Mouse (Mus musculus): Measurements from ENCODE around the gene Gm45337.
"Not testable (repeated sequence)": the region's sequence is repeated elsewhere in the genome, so short reads cannot be mapped to it uniquely, and the experiment has no call there.

Gene Gm45337

GRCm38 (mm10) chr7:142144507-142144906 is at the start of gene Gm45337:
Gene Gm45337 (minus strand): TSS chr7:142144607.
- DNase-seq (ENCODE audit: low spot score in 2 of 2), result no peak

- DNase-seq (ENCODE audit: low spot score in 2 of 2), result no peak
Observed at GRCm38 (mm10) chr7:142190289-142190688, 45.9 kb upstream of the Gm45337 start, which contains the start of gene Gm10153. Gene Gm10153 (minus strand): TSS chr7:142190389.

GRCm38 (mm10) chr7:142188156-142188555 is 43.7 kb upstream of the Gm45337 start:
- DNase-seq (ENCODE audit: low spot score in 2 of 2), result no peak

GRCm38 (mm10) chr7:142181021-142181420 is 36.6 kb upstream of the Gm45337 start:
- DNase-seq (ENCODE audit: low spot score in 2 of 2), result no peak

GRCm38 (mm10) chr7:142178685-142179084 is 34.3 kb upstream of the Gm45337 start:
- no peak for DNase-seq (ENCODE audit: low spot score in 2 of 2)

GRCm38 (mm10) chr7:142175905-142176304 is 31.5 kb upstream of the Gm45337 start, which contains the start of gene Krtap5-2:
Gene Krtap5-2 (minus strand): TSS chr7:142176005.
- DNase-seq (ENCODE audit: low spot score in 2 of 2), result not testable (repeated sequence)

GRCm38 (mm10) chr7:142169836-142170235 is 25.4 kb upstream of the Gm45337 start:
- no peak for DNase-seq (ENCODE audit: low spot score in 2 of 2)

GRCm38 (mm10) chr7:142165639-142166038 is 21.2 kb upstream of the Gm45337 start, which contains the start of gene Gm4553:
Gene Gm4553 (minus strand): TSS chr7:142165739.
- DNase-seq (ENCODE audit: low spot score in 2 of 2), result not testable (repeated sequence)

GRCm38 (mm10) chr7:142159366-142159765 is 15.0 kb upstream of the Gm45337 start:
- DNase-seq (ENCODE audit: low spot score in 2 of 2), result no peak

- DNase-seq (ENCODE audit: low spot score in 2 of 2), result not testable (repeated sequence)
Observed at GRCm38 (mm10) chr7:142157013-142157412, 12.6 kb upstream of the Gm45337 start, which contains the start of gene Gm29735. Gene Gm29735 (minus strand): TSS chr7:142157113.

GRCm38 (mm10) chr7:142155308-142155707 is 10.9 kb upstream of the Gm45337 start:
- DNase-seq (ENCODE audit: low spot score in 2 of 2), result no peak

GRCm38 (mm10) chr7:142152191-142152590 is 7.8 kb upstream of the Gm45337 start:
- no peak for DNase-seq (ENCODE audit: low spot score in 2 of 2)

- no peak for DNase-seq (ENCODE audit: low spot score in 2 of 2)
Observed at GRCm38 (mm10) chr7:142148633-142149032, 4.2 kb upstream of the Gm45337 start.

- DNase-seq (ENCODE audit: low spot score in 2 of 2), result peak in 1 of 2 experiments; percentile 5
Observed at GRCm38 (mm10) chr7:142146033-142146432, 1.6 kb upstream of the Gm45337 start.

GRCm38 (mm10) chr7:142145413-142145940 is 1.1 kb upstream of the Gm45337 start:
- DNase-seq (ENCODE audit: low spot score in 2 of 2), result no peak

GRCm38 (mm10) chr7:142143506-142144010 is 849 bp downstream of the Gm45337 start:
- DNase-seq (ENCODE audit: low spot score in 2 of 2), result not testable (repeated sequence)

GRCm38 (mm10) chr7:142140696-142141095 is 3.7 kb downstream of the Gm45337 start:
- DNase-seq (ENCODE audit: low spot score in 2 of 2), result no peak

- not testable (repeated sequence) for DNase-seq (ENCODE audit: low spot score in 2 of 2)
Observed at GRCm38 (mm10) chr7:142135934-142136333, 8.5 kb downstream of the Gm45337 start, which contains the start of gene Gm39115. Gene Gm39115 (minus strand): TSS chr7:142136034.

- no peak for DNase-seq (ENCODE audit: low spot score in 2 of 2)
Observed at GRCm38 (mm10) chr7:142134206-142134995, 10.0 kb downstream of the Gm45337 start.

- DNase-seq (ENCODE audit: low spot score in 2 of 2), result no peak
Observed at GRCm38 (mm10) chr7:142128843-142129242, 15.6 kb downstream of the Gm45337 start.

GRCm38 (mm10) chr7:142120629-142121028 is 23.8 kb downstream of the Gm45337 start, which contains the start of gene Gm45618:
Gene Gm45618 (minus strand): TSS chr7:142120729.
- DNase-seq (ENCODE audit: low spot score in 2 of 2), result not testable (repeated sequence)

- DNase-seq (ENCODE audit: low spot score in 2 of 2), result no peak
Observed at GRCm38 (mm10) chr7:142119632-142120031, 24.8 kb downstream of the Gm45337 start.

All from urinary bladder, adult 18-20 months (tissue).